Mouse (Mus musculus): ENCODE results near the gene Irgq.

The Irgq gene

GRCm38 (mm10) chr7:24546634-24547389 is 16.3 kb downstream of the Irgq start:
- DNase-seq (ENCODE audit: low spot score): peak; percentile 99

DNA sequence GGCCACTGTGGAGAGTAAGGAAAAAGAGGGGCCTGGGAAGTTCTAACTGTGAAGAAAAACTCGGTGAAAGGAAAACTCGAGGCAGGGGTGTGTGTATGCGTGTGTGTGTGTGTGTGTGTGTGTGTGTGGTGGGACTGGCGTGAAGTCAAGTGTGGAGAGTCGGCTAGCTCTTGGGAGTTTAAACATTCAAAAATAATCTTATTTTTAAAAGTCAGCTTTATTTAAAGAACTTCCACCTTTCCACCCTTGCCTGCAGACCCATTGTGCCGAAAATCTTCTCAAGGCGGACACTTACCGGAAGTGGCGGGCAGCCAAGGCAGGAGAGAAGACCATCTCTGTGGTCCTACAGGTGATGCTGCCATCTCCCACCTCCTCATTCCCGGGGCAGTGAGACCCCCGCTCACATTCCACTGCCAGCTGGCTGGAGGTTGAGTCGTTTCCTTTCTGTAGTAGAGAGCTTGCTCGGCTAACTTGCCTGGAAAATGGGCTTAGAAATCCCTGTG is 17.1 kb downstream of the Irgq start:
- DNase-seq (ENCODE audit: low spot score): no peak

DNA sequence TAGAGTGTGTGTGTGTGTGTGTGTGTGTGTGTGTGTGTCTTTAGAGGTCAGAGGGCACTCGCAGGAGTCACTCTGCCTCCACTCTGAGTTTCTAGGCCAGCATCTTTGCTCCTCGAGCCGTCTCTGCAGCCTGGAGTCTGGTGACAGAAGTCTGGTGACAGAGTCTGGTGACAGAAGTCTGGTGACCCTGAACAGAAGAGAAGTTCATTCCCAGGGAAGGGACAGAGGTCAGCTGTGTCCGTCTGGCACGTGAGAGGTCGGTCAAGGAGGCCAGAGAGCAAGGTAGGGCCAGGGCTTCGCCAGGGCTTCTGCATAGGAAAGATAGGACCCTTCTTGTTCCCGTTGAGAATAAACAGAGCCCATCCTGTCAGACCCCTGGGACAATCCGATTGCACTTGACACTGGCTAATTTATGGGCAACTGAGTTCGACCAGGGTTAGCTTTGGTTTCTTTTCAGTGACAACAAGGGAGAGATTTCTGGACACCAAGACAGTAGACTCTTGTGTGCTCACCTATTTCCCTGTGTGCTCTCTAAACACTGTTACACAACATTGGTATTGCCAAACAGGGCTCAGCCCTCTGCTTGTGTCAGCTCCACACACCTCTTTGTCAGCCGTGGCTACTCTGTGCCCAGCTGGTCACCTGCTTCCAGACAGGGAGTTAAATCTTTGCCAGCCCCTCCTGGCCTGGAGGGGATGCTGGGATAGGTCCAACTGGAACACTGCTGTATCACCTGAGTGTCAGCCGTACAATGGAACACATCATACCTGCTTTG is 21.7 kb downstream of the Irgq start:
- DNase-seq (ENCODE audit: low spot score): no peak

- DNase-seq (ENCODE audit: low spot score): no peak
Observed at GRCm38 (mm10) chr7:24555786-24556185, 25.3 kb downstream of the Irgq start.

DNA sequence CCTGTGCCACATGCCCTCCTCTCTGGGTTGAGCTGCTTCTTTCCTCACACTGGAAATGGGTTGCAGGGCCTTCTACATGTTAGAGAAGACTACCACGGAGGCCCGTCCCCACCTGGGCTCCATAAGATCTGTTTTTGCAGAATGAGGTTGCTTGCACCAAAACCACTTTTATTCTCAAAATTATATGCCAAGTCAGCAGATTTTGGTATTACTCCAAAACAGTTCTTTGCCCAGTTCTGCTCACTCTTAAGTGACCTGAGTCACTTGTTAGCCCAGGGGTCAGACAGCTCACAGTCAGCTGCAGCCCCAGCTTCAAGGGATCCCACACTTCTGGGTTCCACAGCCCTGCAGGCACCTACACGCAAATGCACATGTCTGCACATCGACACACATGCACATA is 31.0 kb downstream of the Irgq start:
- no peak for DNase-seq (ENCODE audit: low spot score)

DNA sequence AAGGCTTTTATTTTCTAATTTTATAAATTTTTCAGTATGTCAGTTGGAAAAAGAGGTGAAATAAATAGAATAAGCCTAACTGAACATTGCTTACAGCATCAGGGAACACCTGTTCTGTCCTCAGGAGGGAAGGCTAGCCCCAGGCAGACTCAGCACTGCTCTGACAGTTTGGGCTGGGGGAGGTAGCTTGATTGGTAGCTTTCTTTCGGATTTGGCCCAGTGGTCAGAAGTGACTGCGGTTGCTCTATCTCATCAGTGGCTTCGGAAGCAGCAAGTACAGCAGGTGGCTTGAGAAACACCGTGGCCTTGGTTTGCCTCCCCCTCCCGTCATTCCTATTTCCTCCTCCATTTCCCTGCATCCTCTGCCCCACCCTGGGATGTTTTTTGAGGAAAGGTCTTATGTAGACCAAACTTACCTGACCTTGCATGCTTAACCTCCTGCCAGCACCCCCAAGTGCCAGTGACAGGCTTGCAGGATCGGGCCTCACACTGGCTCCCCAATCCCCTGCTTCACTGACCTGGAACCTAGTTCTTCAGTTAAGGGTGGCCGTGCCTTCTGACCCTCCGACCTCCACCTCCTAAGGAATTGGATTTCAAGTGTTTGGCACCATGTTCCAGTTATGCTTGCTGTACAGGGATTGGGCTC is 32.8 kb downstream of the Irgq start:
- DNase-seq (ENCODE audit: low spot score): no peak

DNA sequence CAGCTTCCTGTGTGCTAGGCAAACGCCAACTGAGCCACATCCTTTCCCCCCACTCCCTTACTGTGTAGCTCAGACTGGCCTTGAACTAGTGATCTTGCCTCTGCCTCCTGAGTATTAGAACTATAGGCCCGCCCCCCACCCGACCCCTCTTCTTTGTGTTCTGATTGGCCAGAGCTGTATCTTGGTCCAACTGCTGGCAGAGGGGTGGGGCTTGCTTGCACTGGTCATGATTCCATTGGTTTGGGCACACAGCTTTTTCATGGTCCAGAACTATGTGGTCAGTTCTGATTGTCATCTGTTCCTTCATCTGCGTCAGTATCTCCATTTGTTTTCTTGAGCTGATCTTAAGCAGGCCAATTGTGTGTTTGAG is 33.3 kb downstream of the Irgq start:
- DNase-seq (ENCODE audit: low spot score): no peak

GRCm38 (mm10) chr7:24564607-24565265 is 34.2 kb downstream of the Irgq start:
- DNase-seq (ENCODE audit: low spot score): no peak

- DNase-seq (ENCODE audit: low spot score): no peak
Observed at GRCm38 (mm10) chr7:24565627-24566026, 35.1 kb downstream of the Irgq start.

DNA sequence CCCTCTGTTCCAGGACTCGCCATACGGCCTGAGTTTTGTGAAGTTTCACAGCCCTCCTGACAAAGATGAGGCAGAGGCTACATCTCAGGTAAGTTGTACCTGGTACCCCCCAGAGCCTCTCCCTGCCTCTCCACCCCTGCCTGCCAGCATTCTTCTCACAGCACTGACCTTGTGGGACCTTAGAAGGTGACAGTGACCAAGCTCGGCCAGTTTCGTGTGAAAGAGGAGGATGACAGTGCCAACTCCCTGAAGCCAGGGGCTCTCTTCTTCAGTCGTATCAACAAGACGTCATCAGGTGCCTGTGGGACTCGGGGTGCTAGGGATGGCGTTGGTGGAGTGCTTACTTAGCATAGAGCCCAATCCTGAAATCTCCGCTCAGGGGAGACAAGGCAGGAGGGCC is 35.7 kb downstream of the Irgq start:
- no peak for DNase-seq (ENCODE audit: low spot score)

DNA sequence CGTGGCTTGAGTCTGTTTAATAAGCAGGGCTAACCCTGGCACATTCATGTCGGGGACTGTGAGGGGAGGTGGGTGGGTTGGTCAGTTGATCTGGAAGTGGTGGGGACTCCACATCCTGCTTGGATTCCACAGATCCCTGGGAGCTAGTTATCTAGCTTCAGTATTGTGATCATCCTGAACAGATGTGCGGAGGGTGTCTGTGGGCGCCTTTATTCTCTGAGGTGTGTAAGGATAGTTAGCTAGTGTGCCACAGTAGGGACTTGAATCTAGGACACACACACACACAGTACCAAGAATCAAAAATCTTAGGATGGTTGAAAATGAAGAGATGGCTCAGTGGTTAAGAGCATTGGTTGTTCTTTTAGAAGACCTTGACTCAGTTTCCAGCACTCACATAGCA is 38.0 kb downstream of the Irgq start:
- DNase-seq (ENCODE audit: low spot score): no peak

DNA sequence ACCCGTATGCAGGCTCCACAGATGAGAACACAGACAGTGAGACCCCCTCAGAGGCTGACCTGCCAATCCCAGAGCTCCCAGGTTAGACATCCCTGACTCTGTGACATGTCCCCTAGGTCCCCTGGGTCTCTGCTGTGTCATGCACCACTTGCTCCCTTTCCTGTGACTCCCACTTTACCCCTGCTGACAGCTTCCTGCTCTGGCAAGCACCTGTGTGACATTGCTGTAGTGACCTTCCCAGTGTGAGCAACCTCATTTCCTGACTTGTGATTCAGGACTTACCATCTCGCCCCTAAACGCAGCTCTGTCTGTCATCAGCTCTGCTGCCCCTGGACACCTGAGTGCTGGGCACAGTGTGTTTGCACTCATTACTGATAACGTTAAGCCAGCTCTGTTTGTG is 40.6 kb downstream of the Irgq start:
- DNase-seq (ENCODE audit: low spot score): no peak

DNA sequence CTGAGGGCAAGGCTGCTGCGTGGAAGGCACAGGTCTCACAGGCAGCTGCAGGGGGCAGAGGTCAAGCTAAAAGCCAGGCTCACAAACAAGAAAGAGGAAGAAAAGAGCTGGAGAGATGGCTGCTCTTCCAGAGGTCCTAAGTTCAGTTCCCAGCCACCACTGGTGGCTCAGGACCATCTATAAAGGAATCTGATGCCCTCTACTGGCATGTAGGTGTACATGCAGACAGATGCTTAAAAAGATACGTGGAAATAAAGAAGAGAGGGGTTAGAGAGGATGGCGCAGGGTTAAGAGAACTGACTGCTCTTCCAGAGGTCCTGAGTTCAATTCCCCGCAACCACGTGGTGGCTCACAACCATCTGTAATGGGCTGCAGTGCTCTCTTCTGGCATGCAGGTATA is 42.0 kb downstream of the Irgq start:
- no peak for DNase-seq (ENCODE audit: low spot score)

DNA sequence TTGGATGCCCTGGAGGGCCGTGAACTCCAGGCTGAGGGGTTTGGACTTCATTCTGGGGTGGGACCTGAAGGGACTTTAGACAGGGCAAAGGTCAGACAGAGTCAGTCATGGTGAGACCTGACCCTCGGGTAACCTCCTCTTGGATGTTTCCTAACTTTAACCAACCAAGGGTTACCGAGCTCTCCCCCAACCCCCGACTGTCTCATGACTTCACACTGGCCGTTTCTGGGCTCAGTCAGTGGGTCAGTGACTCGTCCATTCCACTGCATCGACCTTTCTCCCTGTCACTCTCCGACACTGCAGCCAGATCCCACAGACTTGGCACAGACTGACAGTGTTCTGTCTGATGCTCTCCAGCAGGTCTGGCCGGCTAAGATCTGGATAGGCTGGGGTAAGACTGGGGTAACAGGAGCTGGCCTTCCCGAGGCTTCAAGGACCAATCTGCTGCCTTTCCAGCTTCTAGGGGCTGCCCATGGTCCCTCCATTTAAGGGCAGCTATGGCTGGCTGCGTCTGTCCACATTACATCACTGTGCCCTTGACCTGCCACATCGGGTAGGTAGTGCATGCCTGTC is 43.8 kb downstream of the Irgq start:
- DNase-seq (ENCODE audit: low spot score): no peak

DNA sequence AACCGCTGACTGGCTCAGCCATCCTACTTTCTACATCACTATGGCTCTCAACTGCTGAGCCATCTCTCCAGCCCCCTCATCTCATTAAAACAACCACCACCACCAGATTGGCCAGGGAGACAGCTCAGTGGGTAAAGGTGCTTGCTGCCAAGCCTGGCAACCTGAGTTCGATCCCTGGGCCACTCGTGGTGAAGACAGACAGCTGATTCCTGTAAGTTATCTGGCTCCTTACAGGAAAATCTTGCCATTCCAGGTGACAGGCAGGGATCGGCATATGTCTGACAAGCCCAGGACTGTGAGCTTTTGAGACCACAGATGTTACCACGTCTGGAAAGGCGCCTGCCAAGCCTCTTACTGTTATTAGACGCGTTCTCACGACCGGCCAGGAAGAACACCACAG is 47.3 kb downstream of the Irgq start:
- no peak for DNase-seq (ENCODE audit: low spot score)

DNA sequence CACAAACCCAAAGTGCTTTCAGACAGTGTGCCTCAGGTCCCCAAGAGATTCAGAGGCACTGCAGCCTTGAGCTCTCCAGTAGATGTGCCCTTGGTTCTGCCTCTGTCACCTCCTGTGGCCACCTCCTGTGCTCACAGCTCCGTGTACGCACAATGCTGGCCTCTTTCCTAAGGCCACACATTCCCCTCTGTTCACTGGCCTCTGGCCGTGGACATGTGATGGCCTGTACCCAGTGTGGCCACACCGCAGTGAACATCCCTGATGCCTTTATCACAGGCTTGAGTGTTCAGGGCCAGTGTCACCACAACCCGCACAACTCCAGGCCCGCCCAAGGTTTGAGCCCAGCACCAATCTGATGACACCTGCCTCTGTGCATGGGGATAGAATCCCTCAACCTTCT is 54.4 kb downstream of the Irgq start:
- no peak for DNase-seq (ENCODE audit: low spot score)

DNA sequence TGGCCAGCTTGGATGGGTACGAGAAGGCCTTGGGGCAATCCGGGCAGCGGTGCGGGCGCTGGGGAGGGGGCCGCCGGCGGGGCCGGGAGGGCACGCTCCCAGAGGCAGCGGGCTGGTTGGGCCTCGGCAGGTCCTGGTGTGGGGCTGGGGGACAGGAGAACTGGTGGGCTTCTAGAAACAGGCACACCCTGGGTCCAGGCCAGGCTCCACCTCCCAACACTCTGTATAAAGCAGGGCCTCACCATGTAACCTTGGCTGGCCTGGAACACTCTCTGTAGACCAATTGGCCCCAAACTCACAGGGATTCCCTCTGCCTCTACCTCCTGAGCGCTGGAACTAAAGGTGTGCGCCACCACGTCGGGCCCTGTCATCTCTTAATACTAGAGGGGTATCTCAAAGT is 55.5 kb downstream of the Irgq start:
- DNase-seq (ENCODE audit: low spot score): no peak

GRCm38 (mm10) chr7:24586828-24587227 is 56.3 kb downstream of the Irgq start:
- no peak for DNase-seq (ENCODE audit: low spot score)

DNA sequence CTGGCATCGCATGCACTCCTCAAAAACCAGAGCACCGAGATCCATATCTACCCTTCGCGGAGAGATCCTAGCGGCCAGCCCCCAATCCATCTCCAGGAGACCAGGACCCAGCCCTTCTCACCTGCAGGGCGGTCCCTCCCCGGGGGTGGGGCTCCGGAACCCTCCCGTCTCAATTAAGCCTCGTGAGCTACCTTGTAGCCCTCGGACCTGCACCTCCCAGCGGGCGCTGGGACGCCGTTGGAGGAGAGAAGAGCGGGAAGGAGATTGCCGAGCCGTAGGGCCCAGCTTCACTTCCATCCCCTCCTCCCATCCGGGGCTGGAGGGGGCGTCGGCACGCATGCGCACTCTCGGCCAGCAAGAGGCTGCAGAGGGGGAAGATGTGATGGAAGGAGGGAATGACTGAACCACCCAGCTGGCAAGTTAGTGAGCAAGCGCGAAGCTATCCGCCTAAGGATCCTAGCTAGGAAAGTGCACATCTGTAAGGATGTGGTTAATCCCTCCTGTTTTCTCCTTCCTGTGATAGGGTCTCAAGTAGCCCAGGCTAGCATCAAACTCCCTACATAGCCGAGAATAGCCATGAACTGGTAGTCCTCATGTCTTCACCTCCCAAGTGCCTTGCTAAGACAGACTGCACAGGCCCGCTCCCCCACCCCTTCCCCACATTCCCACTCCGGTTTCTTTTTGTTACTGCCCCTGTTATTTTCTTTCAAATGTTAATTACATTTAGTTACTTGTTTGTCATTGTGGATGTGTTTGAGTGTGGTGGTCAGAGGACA is 57.0 kb downstream of the Irgq start, which contains the start of the genes Ethe1 and Zfp575:
Gene Ethe1 (plus strand): TSS at position 214 of the 776 bp plus-strand sequence.
Gene Zfp575 (minus strand): TSS at position 312 of the 776 bp plus-strand sequence.
- DNase-seq (ENCODE audit: low spot score): peak; percentile 61

All from left cerebral cortex, adult 11 months (tissue).